Mouse (Mus musculus) lung, adult 2 months (tissue): ENCODE results near the gene Kif26b. TPM values are rescaled to one million over a fixed set of nuclear protein-coding genes. Genes with fewer than 3 reads are reported as not detected.

ENCODE experiments used
- DNase-seq: peaks from one replicate; pipeline ENCODE4 v3.0.0; 2022
- H3K4me1 ChIP-seq: fragments of 200-500 bp; 2 replicates; pipeline ENCODE4 v1.6.1; 2011; ENCODE audit warnings: low read length; ENCODE audit not compliant: control insufficient read depth, insufficient read depth
- H3K4me3 ChIP-seq: fragments of 200-500 bp; replicated peaks from 2 replicates; pipeline ENCODE3; 2011; ENCODE audit warnings: low read depth, mild to moderate bottlenecking, control low read depth, low read length; ENCODE audit errors: extremely low read depth
- CTCF ChIP-seq: fragments of 200-500 bp; IDR thresholded peaks from 2 replicates; pipeline ENCODE4 v1.5.1; 2011; ENCODE audit warnings: mild to moderate bottlenecking, low read length, control low read depth; ENCODE audit not compliant: insufficient read depth
- POLR2A ChIP-seq: fragments of 200-500 bp; IDR thresholded peaks from 2 replicates; pipeline ENCODE4 v1.6.1; 2011; ENCODE audit warnings: low read depth, mild to moderate bottlenecking, control low read depth, low read length, borderline replicate concordance; ENCODE audit errors: extremely low read depth
- WGBS: fragments of 180-500 bp; shearing (Covaris S2); methylation state at CpG from one replicate; pipeline ENCODE4 v1.1.7; 2018; 5-methylcytosine and 5-hydroxymethylcytosine counted together
- polyA plus RNA-seq: library from polyadenylated mRNA; depleted of rRNA; stranded (reverse); fragments of >200 nt; gene quantifications from 2 replicates; pipeline ENCODE4 v1.2.3, GENCODE M21; 2012

The Kif26b gene
- polyA plus RNA-seq, 1 experiment: 3.6 TPM

GRCm38 (mm10) chr1:178630042-178630441, 101.1 kb downstream of the Kif26b start:
- no peaks in the 10 kb centered on the region; the same call in 1 of the 2 replicates for H3K4me1 ChIP-seq
- DNase-seq: no peak
- TF ChIP-seq POLR2A: no peak
- no peak for TF ChIP-seq CTCF
- 79% methylated on average over 5 of the region's 5 CpGs for WGBS
- H3K4me3 ChIP-seq: no peak overlapping the region

DNA sequence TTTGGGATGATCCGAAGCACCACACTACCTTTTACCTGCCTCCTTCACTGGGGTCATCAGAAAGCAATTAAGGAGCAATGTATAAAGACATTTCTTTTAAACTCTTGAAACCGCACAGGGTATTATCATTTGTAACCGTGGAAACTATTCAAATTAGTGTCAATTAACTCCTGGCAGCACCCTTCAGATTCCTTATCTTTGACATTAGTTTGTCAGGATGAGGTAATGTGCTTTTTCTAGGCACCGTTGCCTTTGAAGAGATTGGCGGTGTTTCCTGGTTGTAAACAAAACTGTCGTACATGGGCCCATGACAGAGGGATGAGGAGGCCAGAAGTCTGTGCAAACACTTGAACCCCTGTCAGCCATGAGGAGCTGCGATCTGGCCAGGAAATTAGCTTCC, 102.9 kb downstream of the Kif26b start:
- DNase-seq: no peak
- TF ChIP-seq POLR2A (no peak), CTCF (no peak)
- Histone ChIP-seq H3K4me1 (no peaks in the 10 kb centered on the region; the same call in 1 of the 2 replicates), H3K4me3 (no peak overlapping the region)
- 32% methylated on average over 7 of the region's 7 CpGs for WGBS

GRCm38 (mm10) chr1:178634359-178635085, 105.6 kb downstream of the Kif26b start:
- Histone ChIP-seq H3K4me3 (no peak overlapping the region), H3K4me1 (no peaks in the 10 kb centered on the region; the same call in 1 of the 2 replicates)
- TF ChIP-seq POLR2A: no peak
- TF ChIP-seq CTCF: no peak
- 38% methylated on average over 19 of the region's 19 CpGs for WGBS
- no peak for DNase-seq

GRCm38 (mm10) chr1:178635470-178635869, 106.5 kb downstream of the Kif26b start:
- H3K4me1 ChIP-seq: no peaks in the 10 kb centered on the region; the same call in 1 of the 2 replicates
- WGBS: 86% methylated on average over 4 of the region's 4 CpGs
- H3K4me3 ChIP-seq: no peak overlapping the region
- DNase-seq: no peak
- no peak for TF ChIP-seq POLR2A
- TF ChIP-seq CTCF: no peak

DNA sequence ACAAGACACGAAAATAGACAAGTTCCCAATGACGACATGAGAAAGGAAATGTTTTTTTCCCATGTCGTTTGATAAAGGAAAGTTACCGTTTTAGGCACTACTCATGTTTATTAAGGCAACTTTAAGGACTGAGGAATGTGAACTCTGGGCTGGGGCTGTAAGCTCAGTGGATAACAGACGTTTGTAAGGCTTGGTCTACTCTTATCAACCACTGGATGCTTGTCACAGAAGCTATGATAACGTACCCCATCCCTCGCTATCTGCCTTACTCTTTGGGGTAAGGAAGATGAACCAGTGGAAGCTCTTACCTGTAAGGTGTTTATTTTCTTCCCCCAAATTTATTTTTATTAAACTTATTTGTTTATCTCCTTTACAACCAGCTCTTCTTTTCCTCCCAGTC, 108.4 kb downstream of the Kif26b start:
- TF ChIP-seq CTCF: no peak
- no peak for TF ChIP-seq POLR2A
- Histone ChIP-seq H3K4me3 (no peak overlapping the region), H3K4me1 (no peaks in the 10 kb centered on the region)
- DNase-seq: no peak
- 67% methylated on average over 7 of the region's 7 CpGs for WGBS

- H3K4me1 ChIP-seq: no peaks in the 10 kb centered on the region
- TF ChIP-seq POLR2A (no peak), CTCF (no peak)
- H3K4me3 ChIP-seq: no peak overlapping the region
- WGBS: 65% methylated on average over 6 of the region's 6 CpGs
- DNase-seq: no peak
Measured at GRCm38 (mm10) chr1:178639951-178640350, 111.0 kb downstream of the Kif26b start.

GRCm38 (mm10) chr1:178640719-178641455, 112.0 kb downstream of the Kif26b start:
- no peak overlapping the region for H3K4me3 ChIP-seq
- TF ChIP-seq CTCF (no peak), POLR2A (no peak)
- H3K4me1 ChIP-seq: no peaks in the 10 kb centered on the region
- WGBS: 39% methylated on average over 11 of the region's 11 CpGs
- peak; percentile 6 for DNase-seq

DNA sequence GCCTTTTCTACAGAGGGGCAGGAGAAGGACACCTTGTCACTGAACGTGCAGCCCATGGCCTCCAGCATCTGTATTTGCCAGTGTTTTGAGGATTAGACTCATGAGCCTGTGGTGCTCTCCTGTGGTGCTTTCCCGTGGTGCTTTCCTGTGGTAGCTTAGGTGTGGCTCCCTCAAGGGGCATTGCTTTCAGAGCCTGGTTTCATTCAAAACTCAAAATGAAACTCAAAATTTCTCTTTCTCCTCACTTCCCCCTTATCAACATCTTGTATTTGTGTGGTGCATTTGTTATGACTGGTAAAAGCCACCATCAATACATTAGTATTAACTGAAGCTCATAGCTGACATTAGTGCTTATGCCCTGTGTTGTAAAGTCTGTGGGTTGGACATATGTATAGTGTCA, 112.9 kb downstream of the Kif26b start:
- no peak for DNase-seq
- 71% methylated on average over 2 of the region's 2 CpGs for WGBS
- Histone ChIP-seq H3K4me1 (no peaks in the 10 kb centered on the region), H3K4me3 (no peak overlapping the region)
- TF ChIP-seq CTCF: no peak
- no peak for TF ChIP-seq POLR2A

DNA sequence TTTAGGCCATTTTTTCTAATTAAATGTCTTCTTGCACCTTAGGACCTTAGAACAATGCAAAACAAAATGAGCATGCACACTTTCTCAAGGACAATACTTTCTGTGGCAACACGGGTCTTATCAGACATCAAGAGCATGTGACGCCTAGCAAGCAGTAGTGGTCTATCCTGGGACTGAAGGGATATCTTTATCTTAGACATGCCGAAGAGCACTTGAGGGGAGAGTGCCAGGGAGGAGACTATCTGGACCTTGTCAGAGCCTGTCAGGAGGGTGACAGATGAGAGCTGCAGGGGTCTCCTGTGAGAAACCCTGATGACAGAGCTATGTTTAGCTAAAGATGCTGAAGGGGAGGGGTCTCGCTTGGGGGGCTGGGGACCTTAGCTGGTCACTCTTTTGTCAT, 116.0 kb downstream of the Kif26b start:
- no peaks in the 10 kb centered on the region for H3K4me1 ChIP-seq

GRCm38 (mm10) chr1:178646589-178646988, 117.7 kb downstream of the Kif26b start:
- TF ChIP-seq CTCF (no peak), POLR2A (no peak)
- H3K4me1 ChIP-seq: no peaks in the 10 kb centered on the region
- no peak overlapping the region for H3K4me3 ChIP-seq
- DNase-seq: no peak
- 74% methylated on average over 4 of the region's 4 CpGs for WGBS

More for the DNA sequence above, 116.0 kb downstream of the Kif26b start:
- TF ChIP-seq CTCF (no peak), POLR2A (no peak)
- 51% methylated on average over 4 of the region's 4 CpGs for WGBS
- no peak overlapping the region for H3K4me3 ChIP-seq
- DNase-seq: no peak
